Mouse (Mus musculus) lung, postnatal 10 days (tissue): ENCODE measurements around the gene Fes.

Experiments
- DNase-seq: peaks from one replicate; pipeline ENCODE4 v3.0.0; 2021

Gene Fes

GRCm38 (mm10) chr7:80387633-80388543 lies at the start of gene Fes:
Fes (minus strand) TSS chr7:80387946.
- DNase-seq, result peak; percentile 86

GRCm38 (mm10) chr7:80436571-80436970 lies 48.8 kb upstream of the Fes start:
- DNase-seq, result no peak

- DNase-seq, result no peak
Observed at GRCm38 (mm10) chr7:80435594-80435993, 47.8 kb upstream of the Fes start.

- no peak for DNase-seq
Observed at GRCm38 (mm10) chr7:80429661-80430060, 41.9 kb upstream of the Fes start.

- DNase-seq, result no peak
Observed at GRCm38 (mm10) chr7:80427730-80428129, 40.0 kb upstream of the Fes start.

- DNase-seq, result peak; percentile 45
Observed at GRCm38 (mm10) chr7:80426363-80426762, 38.6 kb upstream of the Fes start.

GRCm38 (mm10) chr7:80424722-80425121 lies 37.0 kb upstream of the Fes start:
- DNase-seq, result no peak

- no peak for DNase-seq
Observed at GRCm38 (mm10) chr7:80422759-80423480, 35.2 kb upstream of the Fes start.

- no peak for DNase-seq
Observed at GRCm38 (mm10) chr7:80421576-80421975, 33.8 kb upstream of the Fes start.

- no peak for DNase-seq
Observed at GRCm38 (mm10) chr7:80420586-80420985, 32.8 kb upstream of the Fes start.

- DNase-seq, result no peak
Observed at GRCm38 (mm10) chr7:80419278-80419677, 31.5 kb upstream of the Fes start.

- no peak for DNase-seq
Observed at GRCm38 (mm10) chr7:80418036-80418435, 30.3 kb upstream of the Fes start.

- DNase-seq, result no peak
Observed at GRCm38 (mm10) chr7:80417601-80418000, 29.9 kb upstream of the Fes start.

- no peak for DNase-seq
Observed at GRCm38 (mm10) chr7:80416969-80417368, 29.2 kb upstream of the Fes start.

GRCm38 (mm10) chr7:80414303-80414855 lies 26.6 kb upstream of the Fes start:
- DNase-seq, result no peak

GRCm38 (mm10) chr7:80413512-80414302 lies 26.0 kb upstream of the Fes start:
- DNase-seq, result no peak

- no peak for DNase-seq
Observed at GRCm38 (mm10) chr7:80412781-80413180, 25.0 kb upstream of the Fes start.

- no peak for DNase-seq
Observed at GRCm38 (mm10) chr7:80412279-80412678, 24.5 kb upstream of the Fes start.

GRCm38 (mm10) chr7:80410380-80410779 lies 22.6 kb upstream of the Fes start:
- no peak for DNase-seq

GRCm38 (mm10) chr7:80407712-80408111 lies 20.0 kb upstream of the Fes start:
- no peak for DNase-seq

- no peak for DNase-seq
Observed at GRCm38 (mm10) chr7:80406186-80406585, 18.4 kb upstream of the Fes start.

GRCm38 (mm10) chr7:80405188-80405695 lies 17.5 kb upstream of the Fes start, which contains the start of gene Furin:
Furin (minus strand) TSS chr7:80405436.
- DNase-seq, result no peak
